Mouse (Mus musculus): ENCODE results near the gene Sap30l. TPM values are rescaled to one million over a fixed set of nuclear protein-coding genes. Genes with fewer than 3 reads are reported as not detected.
A peak's percentile ranks its signal among the peaks of the same experiment; 100 is the strongest.

Gene Sap30l
- total RNA-seq (2015) (23.2 and 25.0 TPM in 2 replicates), total RNA-seq (2017) (17.1 and 18.6 TPM in 2 replicates)

GRCm38 (mm10) chr11:57800971-57801765 lies at the start of gene Sap30l:
TSS of gene Sap30l (plus strand) at chr11:57801637.
- peak; percentile 99 for ATAC-seq (ENCODE audit: poor library complexity, severe bottlenecking)

- ATAC-seq (ENCODE audit: poor library complexity, severe bottlenecking): no peak
Observed at GRCm38 (mm10) chr11:57753538-57754203, 47.8 kb upstream of the Sap30l start.

- no peak for ATAC-seq (ENCODE audit: poor library complexity, severe bottlenecking)
Observed at GRCm38 (mm10) chr11:57758621-57759020, 42.8 kb upstream of the Sap30l start.

- ATAC-seq (ENCODE audit: poor library complexity, severe bottlenecking): no peak
Observed at GRCm38 (mm10) chr11:57760509-57761058, 40.9 kb upstream of the Sap30l start.

- ATAC-seq (ENCODE audit: poor library complexity, severe bottlenecking): no peak
Observed at GRCm38 (mm10) chr11:57761347-57761746, 40.1 kb upstream of the Sap30l start.

- ATAC-seq (ENCODE audit: poor library complexity, severe bottlenecking): no peak
Observed at GRCm38 (mm10) chr11:57764124-57764523, 37.3 kb upstream of the Sap30l start.

- no peak for ATAC-seq (ENCODE audit: poor library complexity, severe bottlenecking)
Observed at GRCm38 (mm10) chr11:57766617-57767016, 34.8 kb upstream of the Sap30l start.

GRCm38 (mm10) chr11:57767171-57767570 lies 34.3 kb upstream of the Sap30l start:
- ATAC-seq (ENCODE audit: poor library complexity, severe bottlenecking): no peak

- ATAC-seq (ENCODE audit: poor library complexity, severe bottlenecking): no peak
Observed at GRCm38 (mm10) chr11:57770776-57771175, 30.7 kb upstream of the Sap30l start.

- ATAC-seq (ENCODE audit: poor library complexity, severe bottlenecking): no peak
Observed at GRCm38 (mm10) chr11:57771676-57772075, 29.8 kb upstream of the Sap30l start.

GRCm38 (mm10) chr11:57773479-57773878 lies 28.0 kb upstream of the Sap30l start:
- no peak for ATAC-seq (ENCODE audit: poor library complexity, severe bottlenecking)

- no peak for ATAC-seq (ENCODE audit: poor library complexity, severe bottlenecking)
Observed at GRCm38 (mm10) chr11:57773936-57774335, 27.5 kb upstream of the Sap30l start.

GRCm38 (mm10) chr11:57775868-57776267 lies 25.6 kb upstream of the Sap30l start:
- ATAC-seq (ENCODE audit: poor library complexity, severe bottlenecking): no peak

GRCm38 (mm10) chr11:57776546-57776945 lies 24.9 kb upstream of the Sap30l start:
- ATAC-seq (ENCODE audit: poor library complexity, severe bottlenecking): no peak

GRCm38 (mm10) chr11:57778349-57778748 lies 23.1 kb upstream of the Sap30l start:
- ATAC-seq (ENCODE audit: poor library complexity, severe bottlenecking): peak; percentile 88

GRCm38 (mm10) chr11:57779824-57780223 lies 21.6 kb upstream of the Sap30l start:
- no peak for ATAC-seq (ENCODE audit: poor library complexity, severe bottlenecking)

GRCm38 (mm10) chr11:57786616-57787418 lies 14.6 kb upstream of the Sap30l start:
- no peak for ATAC-seq (ENCODE audit: poor library complexity, severe bottlenecking)

- ATAC-seq (ENCODE audit: poor library complexity, severe bottlenecking): peak; percentile 74
Observed at GRCm38 (mm10) chr11:57787913-57788312, 13.5 kb upstream of the Sap30l start.

- peak; percentile 40 for ATAC-seq (ENCODE audit: poor library complexity, severe bottlenecking)
Observed at GRCm38 (mm10) chr11:57790866-57791535, 10.4 kb upstream of the Sap30l start.

GRCm38 (mm10) chr11:57795086-57795485 lies 6.4 kb upstream of the Sap30l start:
- no peak for ATAC-seq (ENCODE audit: poor library complexity, severe bottlenecking)
